Mouse (Mus musculus) stomach, postnatal 0 days (tissue): ENCODE measurements around the gene Emc8.

ENCODE experiments used
- CTCF ChIP-seq: IDR thresholded peaks from 2 replicates; pipeline ENCODE4 v1.5.1; 2016; ENCODE audit warnings: antibody characterized with exemption, low read depth, mild to moderate bottlenecking, moderate library complexity
- EP300 ChIP-seq: optimal IDR thresholded peaks from 2 replicates; pipeline ENCODE3; 2016; ENCODE audit warnings: antibody characterized with exemption

GRCm38 (mm10) chr8:120688511-120688910 is 20.1 kb upstream of the Emc8 start:
- TF ChIP-seq CTCF (no peak), EP300 (no peak)
